Mouse (Mus musculus) forebrain, embryonic 11.5 days (tissue): ENCODE results near the gene Snx21. TPM values are rescaled to one million over a fixed set of nuclear protein-coding genes. Genes with fewer than 3 reads are reported as not detected.

Source experiments
- ATAC-seq: fragments of 200-750 bp; cut with Nextera tagmentation; replicated peaks from 2 replicates; pipeline ENCODE4 v1.8.0; 2017; ENCODE audit warnings: moderate TSS enrichment; ENCODE audit not compliant: low FRiP score
- DNase-seq: peaks from one replicate; pipeline ENCODE4 v3.0.0-alpha.2; 2017; ENCODE audit warnings: low spot score
- H3K27ac ChIP-seq: fragments of 300-500 bp; sonication (generic); 2 replicates; pipeline ENCODE4 v1.5.1; 2014; ENCODE audit warnings: low read depth, low read length
- H3K27me3 ChIP-seq: fragments of 300-500 bp; sonication (generic); 2 replicates; pipeline ENCODE4 v1.6.1; 2014; ENCODE audit warnings: mild to moderate bottlenecking, low read length, mixed read lengths; ENCODE audit not compliant: control insufficient read depth, insufficient read depth
- H3K36me3 ChIP-seq: fragments of 300-500 bp; sonication (generic); 2 replicates; pipeline ENCODE4 v1.6.1; 2014; ENCODE audit warnings: mild to moderate bottlenecking, low read length, moderate library complexity, mixed read lengths; ENCODE audit not compliant: control insufficient read depth, insufficient read depth
- H3K4me1 ChIP-seq: fragments of 300-500 bp; sonication (generic); replicated peaks from 2 replicates; pipeline ENCODE4 v1.6.1; 2014; ENCODE audit warnings: low read length, mixed read lengths; ENCODE audit not compliant: control insufficient read depth, insufficient read depth
- H3K4me2 ChIP-seq: fragments of 300-500 bp; sonication (generic); 2 replicates; pipeline ENCODE4 v1.6.1; 2014; ENCODE audit warnings: low read depth, mild to moderate bottlenecking, low read length, moderate library complexity, mixed read lengths; ENCODE audit not compliant: severe bottlenecking
- H3K4me3 ChIP-seq: fragments of 300-500 bp; sonication (generic); 2 replicates; pipeline ENCODE4 v1.5.1; 2014; ENCODE audit warnings: low read depth, low read length
- H3K9ac ChIP-seq: fragments of 300-500 bp; sonication (generic); 2 replicates; pipeline ENCODE4 v1.6.1; 2014; ENCODE audit warnings: low read length
- H3K9me3 ChIP-seq: fragments of 300-500 bp; sonication (generic); 2 replicates; pipeline ENCODE4 v1.6.1; 2016; ENCODE audit warnings: low read length, mixed read lengths; ENCODE audit not compliant: control insufficient read depth
- WGBS: fragments of 180-500 bp; shearing (Covaris S2); extraction: QIAGEN DNeasy Blood & Tissue Kit; methylation state at CpG from one replicate; pipeline ENCODE4 v1.1.7; 2014; 5-methylcytosine and 5-hydroxymethylcytosine counted together
- polyA plus RNA-seq: library from polyadenylated mRNA; unstranded; fragments of >200 nt; fragmentation: Nextera tagmentation; extraction: Ambion mirVana; gene quantifications from 2 replicates; pipeline ENCODE4 v1.2.1, GENCODE M21; 2014

Gene Snx21
- polyA plus RNA-seq, 1 experiment from 2014 or later = 13.1 TPM

DNA sequence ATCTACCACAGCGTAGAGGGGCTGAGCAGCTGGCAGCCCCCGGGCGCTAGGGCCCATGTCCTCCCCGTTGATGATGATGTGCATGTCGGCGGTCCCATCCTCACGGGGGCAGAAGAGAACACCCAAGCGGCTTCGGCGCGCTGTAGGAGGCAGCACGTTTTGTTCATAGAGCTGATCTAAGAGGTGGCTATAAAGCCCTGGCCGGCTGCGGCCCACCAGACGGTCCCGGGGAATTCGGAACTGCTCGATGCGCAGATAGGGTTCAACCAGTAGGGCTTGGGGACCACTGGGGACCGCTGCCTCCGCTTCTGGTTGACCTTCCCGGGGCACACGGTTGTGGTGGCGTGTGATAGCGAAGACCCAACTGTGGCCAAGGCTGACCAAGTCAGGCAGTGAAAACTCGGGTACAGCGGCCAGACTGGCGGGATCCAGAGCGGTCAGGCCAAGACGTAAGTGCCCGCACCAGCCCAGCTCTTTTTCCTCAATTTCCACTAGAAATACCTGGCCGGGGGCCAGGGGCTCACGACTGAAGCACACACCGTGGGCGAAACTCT lies 47.2 kb downstream of the Snx21 start, which contains the start of gene Ctsa:
Gene Ctsa, plus strand, starts transcription at position 126 of the 554 bp plus-strand sequence.
- ATAC-seq = peak; percentile 66
- DNase-seq = peak; percentile 82
- under 1% methylated on average over 35 of the region's 35 CpGs for WGBS
- H3K9me3 ChIP-seq = no peaks in the 10 kb centered on the region
- H3K27ac ChIP-seq = 0 out of 2 replicates have a peak within 1 kb of the TSS, but pooled peaks have one; percentile 15
- H3K27me3 ChIP-seq = no peaks in the 10 kb centered on the region
- H3K36me3 ChIP-seq = no peaks in the 10 kb centered on the region; the same call in 1 of the 2 replicates
- H3K4me2 ChIP-seq = peak within 1 kb of the TSS; percentile 100
- H3K9ac ChIP-seq = peak within 1 kb of the TSS; percentile 74
- H3K4me3 ChIP-seq = peak within 1 kb of the TSS; percentile 66
- H3K4me1 ChIP-seq = peaks cover 6% of the 10 kb centered on the region; the same call in 1 of the 2 replicates

DNA sequence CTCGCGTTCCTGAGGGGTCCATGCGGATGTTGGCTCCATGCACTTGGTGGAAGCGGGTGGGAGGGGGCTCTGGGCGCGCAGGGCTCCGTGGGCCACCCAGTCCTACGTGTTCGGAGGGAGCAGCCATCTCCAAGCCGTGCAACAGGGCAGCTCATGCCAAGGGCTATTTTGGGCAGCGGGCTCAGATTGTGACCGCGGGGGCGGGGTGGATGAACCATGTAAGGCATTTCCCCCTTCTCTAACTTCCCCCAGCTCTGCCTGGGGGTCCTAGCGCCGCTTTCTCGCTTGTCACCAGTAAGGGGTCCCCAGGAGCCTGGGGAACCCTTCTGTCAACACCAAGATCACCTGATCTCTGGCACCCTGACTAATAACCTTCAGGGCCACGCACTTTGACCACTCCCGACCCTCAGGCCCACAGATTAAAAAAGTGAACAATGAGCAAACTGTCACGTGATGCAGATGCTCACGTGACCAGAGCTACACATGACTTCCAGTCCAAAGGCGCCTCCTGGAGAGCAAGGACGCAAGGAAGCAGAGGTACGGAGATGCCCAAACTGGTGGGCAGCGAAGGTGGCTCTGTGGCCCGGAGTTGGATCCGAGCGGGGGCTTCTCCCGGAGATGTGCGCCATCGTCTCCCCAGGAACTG lies 47.8 kb downstream of the Snx21 start, which contains the start of gene Neurl2:
Gene Neurl2, minus strand, starts transcription at position 143 of the 646 bp plus-strand sequence.
- under 1% methylated on average over 31 of the region's 31 CpGs for WGBS
- Histone ChIP-seq H3K27ac (0 out of 2 replicates have a peak within 1 kb of the TSS, but pooled peaks have one; percentile 15), H3K9ac (peak within 1 kb of the TSS; percentile 74), H3K4me1 (peaks cover 6% of the 10 kb centered on the region; the same call in 1 of the 2 replicates), H3K4me3 (peak within 1 kb of the TSS; percentile 66), H3K27me3 (no peaks in the 10 kb centered on the region), H3K4me2 (peak within 1 kb of the TSS; percentile 100), H3K9me3 (no peaks in the 10 kb centered on the region), H3K36me3 (no peaks in the 10 kb centered on the region)
- peak; percentile 92 for DNase-seq
- peak; percentile 53 for ATAC-seq

DNA sequence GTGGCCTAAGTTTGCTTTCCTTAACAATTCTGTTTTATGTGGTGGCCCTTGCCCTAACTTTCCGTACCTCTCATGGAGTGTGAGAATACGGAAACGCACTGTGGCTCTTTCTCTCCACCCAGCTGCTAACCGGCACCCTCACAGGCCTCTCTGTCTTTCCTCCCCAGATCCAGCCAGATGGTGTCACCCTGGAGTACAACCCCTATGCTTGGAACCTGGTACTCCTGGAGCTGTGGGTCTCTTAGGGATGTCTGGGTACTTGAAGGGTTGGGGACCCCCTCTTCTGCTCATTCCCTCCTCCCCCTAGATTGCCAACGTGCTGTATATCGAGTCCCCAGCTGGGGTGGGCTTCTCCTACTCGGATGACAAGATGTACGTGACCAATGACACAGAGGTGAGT lies 48.9 kb downstream of the Snx21 start:
- Histone ChIP-seq H3K9me3 (no peaks in the 10 kb centered on the region), H3K4me3 (peak overlapping the region; percentile 66), H3K36me3 (no peaks in the 10 kb centered on the region), H3K4me2 (peak overlapping the region; percentile 100), H3K9ac (peak overlapping the region; percentile 74; the same call in 1 of the 2 replicates), H3K4me1 (peaks cover 6% of the 10 kb centered on the region; the same call in 1 of the 2 replicates), H3K27ac (no peak overlapping the region), H3K27me3 (no peaks in the 10 kb centered on the region)
- ATAC-seq = no peak
- 48% methylated on average over 8 of the region's 8 CpGs for WGBS
- no peak for DNase-seq

DNA sequence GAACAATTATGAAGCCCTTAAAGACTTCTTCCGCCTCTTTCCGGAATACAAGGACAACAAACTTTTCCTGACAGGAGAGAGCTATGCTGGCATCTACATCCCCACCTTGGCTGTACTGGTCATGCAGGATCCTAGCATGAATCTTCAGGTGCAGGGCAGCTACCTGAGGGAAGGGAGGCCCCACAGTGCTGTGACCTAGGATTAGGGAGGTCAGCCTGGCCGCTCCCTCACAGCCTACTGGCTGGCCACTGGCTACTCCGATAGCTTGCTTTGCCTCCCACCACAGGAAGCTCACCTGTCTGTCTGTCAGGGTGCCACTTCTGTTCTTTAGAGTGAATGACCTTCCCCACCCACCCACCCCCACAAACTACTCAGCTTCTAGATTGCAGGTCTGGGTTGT lies 49.5 kb downstream of the Snx21 start:
- 97% methylated on average over 4 of the region's 4 CpGs for WGBS
- H3K9ac ChIP-seq = no peak overlapping the region
- no peak overlapping the region for H3K4me3 ChIP-seq
- H3K4me1 ChIP-seq = peaks cover 6% of the 10 kb centered on the region; the same call in 1 of the 2 replicates
- H3K36me3 ChIP-seq = no peaks in the 10 kb centered on the region
- DNase-seq (no peak), ATAC-seq (no peak)
- no peak overlapping the region for H3K4me2 ChIP-seq
- no peaks in the 10 kb centered on the region for H3K9me3 ChIP-seq
- H3K27ac ChIP-seq = no peak overlapping the region
- H3K27me3 ChIP-seq = no peaks in the 10 kb centered on the region

Other genes starting within 250 kb of the Snx21 start
- gene Wfdc2, start 223.4 kb upstream of the Snx21 start, polyA plus RNA-seq = 35.1 and 44.4 TPM in 2 replicates
- gene Spint3, start 212.4 kb upstream of the Snx21 start, polyA plus RNA-seq = not detected in 2 replicates
- gene Wfdc6a, start 200.4 kb upstream of the Snx21 start, polyA plus RNA-seq = not detected in 2 replicates
- not detected in 2 replicates for gene Eppin, start 192.2 kb upstream of the Snx21 start, polyA plus RNA-seq
- gene Wfdc6b, start 172.3 kb upstream of the Snx21 start, polyA plus RNA-seq = not detected in 2 replicates
- not detected in 2 replicates for gene Wfdc8, start 172.2 kb upstream of the Snx21 start, polyA plus RNA-seq
- gene Wfdc16, start 147.0 kb upstream of the Snx21 start, polyA plus RNA-seq = not detected in 2 replicates
- not detected in 2 replicates for gene Wfdc10, start 129.8 kb upstream of the Snx21 start, polyA plus RNA-seq
- gene Wfdc9, start 129.2 kb upstream of the Snx21 start, polyA plus RNA-seq = not detected in 2 replicates
- not detected in 2 replicates for gene Wfdc11, start 111.7 kb upstream of the Snx21 start, polyA plus RNA-seq
- not detected in 2 replicates for gene Wfdc13, start 100.7 kb upstream of the Snx21 start, polyA plus RNA-seq
- gene Spint4, start 87.3 kb upstream of the Snx21 start, polyA plus RNA-seq = not detected in 2 replicates
- gene Spint5, start 70.5 kb upstream of the Snx21 start, polyA plus RNA-seq = not detected in 2 replicates
- gene Wfdc3, start 39.9 kb upstream of the Snx21 start, polyA plus RNA-seq = 0.71 and 0.91 TPM in 2 replicates
- 80.3 and 80.4 TPM in 2 replicates for gene Dnttip1, start 39.8 kb upstream of the Snx21 start, polyA plus RNA-seq
- gene Ube2c, start 15.9 kb upstream of the Snx21 start, polyA plus RNA-seq = 677 and 686 TPM in 2 replicates
- gene Tnnc2, start 5.9 kb upstream of the Snx21 start, polyA plus RNA-seq = not detected in 2 replicates
- 14.1 and 15.0 TPM in 2 replicates for gene Acot8, start 19.1 kb downstream of the Snx21 start, polyA plus RNA-seq
- gene Zswim3, start 19.3 kb downstream of the Snx21 start, polyA plus RNA-seq = 10.1 and 10.2 TPM in 2 replicates
- 26.4 and 29.9 TPM in 2 replicates for gene Zswim1, start 36.9 kb downstream of the Snx21 start, polyA plus RNA-seq
- gene Spata25, start 42.7 kb downstream of the Snx21 start, polyA plus RNA-seq = not detected in 2 replicates
- gene Ctsa, start 47.0 kb downstream of the Snx21 start, polyA plus RNA-seq = 82.4 and 83.3 TPM in 2 replicates
- gene Neurl2, start 47.6 kb downstream of the Snx21 start, polyA plus RNA-seq = 3.2 and 4.5 TPM in 2 replicates
- 43.2 and 50.1 TPM in 2 replicates for gene Pltp, start 71.9 kb downstream of the Snx21 start, polyA plus RNA-seq
- 81.9 and 84.5 TPM in 2 replicates for gene Pcif1, start 93.5 kb downstream of the Snx21 start, polyA plus RNA-seq
- gene Zfp335, start 125.9 kb downstream of the Snx21 start, polyA plus RNA-seq = 18.0 TPM in 2 replicates
- 0.71 and 1.0 TPM in 2 replicates for gene Mmp9, start 155.0 kb downstream of the Snx21 start, polyA plus RNA-seq
- gene Slc12a5, start 175.0 kb downstream of the Snx21 start, polyA plus RNA-seq = 1.6 and 2.6 TPM in 2 replicates
- 113 and 114 TPM in 2 replicates for gene Ncoa5, start 249.0 kb downstream of the Snx21 start, polyA plus RNA-seq